Mouse (Mus musculus): ENCODE measurements at regions not wholly inside any gene's neighbourhood (a gene's known extent, or its start where the extent isn't known, plus 50 kb on each side); places are given as distances from the start of the nearest gene placed in this dataset.

GRCm38 (mm10) chr4:125882531-125882930 is 141.8 kb upstream of the Csf3r start:
- DNase-seq (ENCODE audit: low read depth) = peak; percentile 27

GRCm38 (mm10) chr4:125890510-125890909 is 133.8 kb upstream of the Csf3r start:
- no peak for DNase-seq (ENCODE audit: low read depth)

- DNase-seq (ENCODE audit: low read depth) = no peak
These were observed 131.2 kb upstream of the Csf3r start for GRCm38 (mm10) chr4:125893139-125893538.

- no peak for DNase-seq (ENCODE audit: low read depth)
These were observed 126.6 kb upstream of the Csf3r start for GRCm38 (mm10) chr4:125897707-125898106.

- no peak for DNase-seq (ENCODE audit: low read depth)
These were observed 125.6 kb upstream of the Csf3r start for GRCm38 (mm10) chr4:125898631-125899348.

GRCm38 (mm10) chr4:125901546-125902276 is 122.6 kb upstream of the Csf3r start:
- no peak for DNase-seq (ENCODE audit: low read depth)

GRCm38 (mm10) chr4:125906296-125906695 is 118.1 kb upstream of the Csf3r start:
- no peak for DNase-seq (ENCODE audit: low read depth)

- no peak for DNase-seq (ENCODE audit: low read depth)
These were observed 115.4 kb upstream of the Csf3r start for GRCm38 (mm10) chr4:125908901-125909300.

- no peak for DNase-seq (ENCODE audit: low read depth)
These were observed 112.6 kb upstream of the Csf3r start for GRCm38 (mm10) chr4:125911541-125912270.

GRCm38 (mm10) chr4:125912444-125913049 is 111.8 kb upstream of the Csf3r start:
- peak; percentile 66 for DNase-seq (ENCODE audit: low read depth)

- peak; percentile 21 for DNase-seq (ENCODE audit: low read depth)
These were observed 109.2 kb upstream of the Csf3r start for GRCm38 (mm10) chr4:125915166-125915565.

GRCm38 (mm10) chr4:125917210-125917609 is 107.1 kb upstream of the Csf3r start:
- no peak for DNase-seq (ENCODE audit: low read depth)

- DNase-seq (ENCODE audit: low read depth) = peak; percentile 68
These were observed 102.6 kb upstream of the Csf3r start for GRCm38 (mm10) chr4:125921550-125922316.

- DNase-seq (ENCODE audit: low read depth) = no peak
These were observed 102.0 kb upstream of the Csf3r start for GRCm38 (mm10) chr4:125922317-125922878.

- peak; percentile 12 for DNase-seq (ENCODE audit: low read depth)
These were observed 101.1 kb upstream of the Csf3r start for GRCm38 (mm10) chr4:125923225-125923624.

GRCm38 (mm10) chr4:125928196-125928595 is 96.2 kb upstream of the Csf3r start:
- DNase-seq (ENCODE audit: low read depth) = peak; percentile 41

- DNase-seq (ENCODE audit: low read depth) = no peak
These were observed 95.1 kb upstream of the Csf3r start for GRCm38 (mm10) chr4:125929122-125929772.

- no peak for DNase-seq (ENCODE audit: low read depth)
These were observed 93.6 kb upstream of the Csf3r start for GRCm38 (mm10) chr4:125930764-125931163.

- DNase-seq (ENCODE audit: low read depth) = no peak
These were observed 93.0 kb upstream of the Csf3r start for GRCm38 (mm10) chr4:125931321-125931720.

GRCm38 (mm10) chr4:125932036-125932756 is 92.2 kb upstream of the Csf3r start:
- no peak for DNase-seq (ENCODE audit: low read depth)

All from NIH3T3 (cell line).